Mouse (Mus musculus): ENCODE measurements around the gene Rbms1. TPM values are rescaled to one million over a fixed set of nuclear protein-coding genes. Genes with fewer than 3 reads are reported as not detected.
A peak's percentile ranks its signal among the peaks of the same experiment; 100 is the strongest.

Gene Rbms1
- polyA plus RNA-seq, 1 experiment: 252 TPM

DNA sequence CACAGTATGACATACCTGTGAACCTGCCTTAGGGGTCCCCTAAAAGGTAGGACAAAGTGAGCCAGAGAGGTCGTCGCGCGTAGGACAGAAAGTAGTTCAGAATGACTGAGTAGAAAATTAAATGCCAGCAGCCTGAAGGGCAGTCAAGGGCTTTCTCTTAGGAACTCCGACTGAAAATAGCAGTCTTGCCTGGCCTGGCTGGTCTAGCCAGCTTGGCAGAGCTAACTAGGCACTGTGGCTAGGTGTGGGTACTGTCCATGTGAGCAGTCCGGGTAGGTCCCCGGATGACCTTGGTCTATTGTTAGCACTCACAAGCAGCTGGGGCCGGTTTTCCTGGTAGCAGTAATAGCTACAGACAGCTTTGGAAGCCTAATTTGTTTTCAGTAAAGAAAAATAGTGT is 242.8 kb downstream of the Rbms1 start:
- 57% methylated on average over 8 of the region's 8 CpGs for WGBS
- peaks cover 2% of the 10 kb centered on the region; the same call in 1 of the 2 replicates for H3K4me1 ChIP-seq (ENCODE audit: control insufficient read depth, insufficient read depth, low read length)
- H3K4me3 ChIP-seq (replicated peaks; ENCODE audit: extremely low read depth, low read depth, low read length): no peak overlapping the region
- TF ChIP-seq POLR2A (IDR thresholded peaks at IDR 0.05; ENCODE audit: borderline replicate concordance, extremely low read depth, low read depth, low read length): no peak
- no peak for TF ChIP-seq CTCF (IDR thresholded peaks at IDR 0.05; ENCODE audit: insufficient read depth, low read length)
- DNase-seq: peak; percentile 48

DNA sequence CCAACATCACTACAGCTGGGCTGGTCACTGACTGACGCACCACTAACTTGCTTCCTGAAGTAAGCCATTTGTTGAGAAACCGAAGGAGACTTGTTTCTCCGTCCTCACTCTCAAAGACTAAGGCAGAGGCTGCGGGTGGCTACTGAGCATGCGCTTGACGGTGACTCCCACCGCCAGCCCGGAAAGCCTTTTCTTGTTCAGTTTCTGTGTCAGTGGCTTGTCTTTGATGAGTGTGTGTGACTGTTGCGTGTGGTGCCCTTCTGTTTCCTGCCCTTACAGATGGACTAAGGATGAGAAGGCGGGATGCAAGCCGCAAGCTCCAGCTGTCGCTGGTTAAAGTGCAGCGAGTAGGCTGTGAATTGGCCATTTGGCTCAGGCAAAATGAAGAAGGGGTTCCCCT is 245.6 kb downstream of the Rbms1 start:
- H3K4me3 ChIP-seq (replicated peaks; ENCODE audit: extremely low read depth, low read depth, low read length): no peak overlapping the region
- WGBS: 50% methylated on average over 13 of the region's 13 CpGs
- H3K4me1 ChIP-seq (ENCODE audit: control insufficient read depth, insufficient read depth, low read length): peaks cover 5% of the 10 kb centered on the region
- TF ChIP-seq CTCF (IDR thresholded peaks at IDR 0.05; ENCODE audit: insufficient read depth, low read length) (no peak), POLR2A (IDR thresholded peaks at IDR 0.05; ENCODE audit: borderline replicate concordance, extremely low read depth, low read depth, low read length) (no peak)
- DNase-seq: peak; percentile 12

DNA sequence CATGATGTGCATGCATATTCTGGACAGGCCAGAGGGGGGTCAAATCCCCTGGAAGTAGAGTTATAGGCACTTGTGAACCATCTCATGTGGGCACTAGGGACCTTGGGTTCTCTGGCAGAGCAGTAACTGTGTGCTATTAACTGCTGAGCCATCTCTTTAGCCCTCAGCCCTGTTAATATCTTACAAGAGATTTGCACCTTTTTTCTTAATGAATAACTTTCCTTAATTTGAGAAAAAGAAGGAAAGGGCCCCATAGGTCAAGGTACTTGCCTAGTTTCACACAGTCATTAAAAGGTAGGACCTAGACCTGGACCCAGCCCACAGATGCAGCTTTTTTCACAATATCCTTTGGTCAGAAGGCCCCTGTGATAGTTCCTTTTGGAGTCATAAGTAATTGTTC is 246.4 kb downstream of the Rbms1 start:
- DNase-seq: no peak
- no peak for TF ChIP-seq POLR2A (IDR thresholded peaks at IDR 0.05; ENCODE audit: borderline replicate concordance, extremely low read depth, low read depth, low read length)
- no peak for TF ChIP-seq CTCF (IDR thresholded peaks at IDR 0.05; ENCODE audit: insufficient read depth, low read length)
- H3K4me3 ChIP-seq (replicated peaks; ENCODE audit: extremely low read depth, low read depth, low read length): no peak overlapping the region
- peaks cover 9% of the 10 kb centered on the region for H3K4me1 ChIP-seq (ENCODE audit: control insufficient read depth, insufficient read depth, low read length)

DNA sequence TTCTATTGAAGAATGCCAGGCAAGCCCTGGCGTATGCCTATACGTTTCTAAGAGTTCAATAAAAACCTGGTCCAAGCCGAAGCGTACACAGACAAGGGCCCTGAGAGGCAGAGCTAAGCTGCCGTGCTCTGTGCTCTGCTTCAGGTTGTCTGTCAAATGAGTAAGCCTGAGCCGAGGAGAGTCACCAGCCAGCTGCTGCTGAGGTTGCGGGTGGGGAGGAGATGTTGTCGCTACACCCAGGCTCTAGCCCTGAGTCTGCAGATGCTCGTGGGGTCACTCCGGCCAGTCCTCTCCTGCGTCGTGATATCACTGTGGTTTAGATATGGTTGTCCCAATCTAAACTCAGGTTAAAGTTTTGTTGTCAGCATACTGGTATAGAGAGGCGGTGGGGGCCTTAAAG is 247.2 kb downstream of the Rbms1 start:
- Histone ChIP-seq H3K4me3 (replicated peaks; ENCODE audit: extremely low read depth, low read depth, low read length) (no peak overlapping the region), H3K4me1 (ENCODE audit: control insufficient read depth, insufficient read depth, low read length) (peaks cover 14% of the 10 kb centered on the region)
- TF ChIP-seq CTCF (IDR thresholded peaks at IDR 0.05; ENCODE audit: insufficient read depth, low read length) (no peak), POLR2A (IDR thresholded peaks at IDR 0.05; ENCODE audit: borderline replicate concordance, extremely low read depth, low read depth, low read length) (no peak)
- DNase-seq: no peak
- 86% methylated on average over 13 of the region's 13 CpGs for whole genome bisulfite sequencing

DNA sequence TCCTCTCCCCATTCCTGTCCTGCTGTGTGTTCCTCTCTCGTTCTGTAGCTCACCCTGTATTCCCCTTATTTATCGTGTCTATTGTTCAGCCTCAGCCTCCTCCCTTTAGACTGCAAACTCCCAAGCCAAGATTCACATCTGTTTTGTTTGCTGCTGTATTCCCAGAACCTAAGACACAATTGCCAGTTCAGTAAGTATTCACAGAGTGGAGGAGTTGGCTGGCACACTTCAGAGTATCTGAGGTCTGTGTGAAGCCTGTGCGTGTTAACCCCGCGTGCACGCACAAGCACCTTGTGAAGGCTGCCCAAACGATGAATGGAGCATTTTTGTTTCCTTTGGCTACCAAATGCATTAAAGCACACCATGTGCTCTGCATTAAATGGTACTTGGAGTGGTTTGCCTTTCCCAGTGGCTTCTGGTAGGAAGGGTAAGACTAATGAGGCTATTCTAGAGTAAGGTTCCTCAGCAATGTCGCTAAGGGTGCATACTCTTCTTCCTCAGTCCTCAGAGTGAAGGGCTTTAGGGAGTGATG is 248.0 kb downstream of the Rbms1 start:
- TF ChIP-seq POLR2A (IDR thresholded peaks at IDR 0.05; ENCODE audit: borderline replicate concordance, extremely low read depth, low read depth, low read length): no peak
- no peak for TF ChIP-seq CTCF (IDR thresholded peaks at IDR 0.05; ENCODE audit: insufficient read depth, low read length)
- DNase-seq: peak; percentile 1
- no peak overlapping the region for H3K4me3 ChIP-seq (replicated peaks; ENCODE audit: extremely low read depth, low read depth, low read length)
- H3K4me1 ChIP-seq (ENCODE audit: control insufficient read depth, insufficient read depth, low read length): peaks cover 13% of the 10 kb centered on the region
- WGBS: 53% methylated on average over 8 of the region's 8 CpGs

DNA sequence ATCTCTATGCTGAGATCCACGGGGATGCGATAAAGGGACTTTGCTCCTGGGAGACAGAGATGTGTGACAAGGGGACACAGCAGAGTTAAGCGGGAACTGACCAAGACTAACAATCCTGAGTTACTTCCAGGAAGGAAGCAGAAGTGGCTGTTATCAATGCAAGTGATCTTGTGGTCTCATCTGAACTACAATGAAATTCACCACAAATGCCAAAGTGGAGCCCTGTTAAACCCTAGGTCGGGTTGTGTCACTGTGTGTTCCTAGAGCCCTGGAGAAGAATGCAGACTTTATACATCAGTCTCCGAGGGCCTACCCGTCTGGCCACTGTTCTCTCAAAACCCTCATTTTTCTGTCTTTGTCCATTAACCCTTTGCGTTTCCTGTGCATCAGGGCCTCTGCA is 248.5 kb downstream of the Rbms1 start:
- Histone ChIP-seq H3K4me3 (replicated peaks; ENCODE audit: extremely low read depth, low read depth, low read length) (no peak overlapping the region), H3K4me1 (ENCODE audit: control insufficient read depth, insufficient read depth, low read length) (peaks cover 13% of the 10 kb centered on the region)

DNA sequence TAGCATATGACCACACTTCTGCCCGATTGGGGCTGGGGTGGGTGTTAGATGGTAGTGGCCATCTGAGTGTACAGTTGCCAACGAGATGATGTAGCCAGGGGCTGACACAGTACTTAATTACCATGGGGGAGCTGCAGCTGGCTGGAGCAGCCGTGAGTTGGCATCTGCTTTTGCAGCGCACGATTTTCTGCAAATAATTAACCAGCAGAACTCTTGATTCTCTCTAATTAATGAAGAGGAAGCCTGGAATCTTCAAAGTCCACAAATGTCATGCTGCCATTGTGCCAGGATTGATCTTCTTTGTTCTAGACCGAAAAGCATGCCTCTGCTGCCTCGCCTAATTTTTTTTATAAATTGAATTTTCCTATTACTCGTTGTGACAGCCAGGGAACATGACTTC is 249.1 kb downstream of the Rbms1 start:
- WGBS: 47% methylated on average over 8 of the region's 8 CpGs
- no peak for TF ChIP-seq CTCF (IDR thresholded peaks at IDR 0.05; ENCODE audit: insufficient read depth, low read length)
- no peak for TF ChIP-seq POLR2A (IDR thresholded peaks at IDR 0.05; ENCODE audit: borderline replicate concordance, extremely low read depth, low read depth, low read length)
- no peak for DNase-seq
- Histone ChIP-seq H3K4me1 (ENCODE audit: control insufficient read depth, insufficient read depth, low read length) (peaks cover 13% of the 10 kb centered on the region), H3K4me3 (replicated peaks; ENCODE audit: extremely low read depth, low read depth, low read length) (no peak overlapping the region)

More for the DNA sequence above, 248.5 kb downstream of the Rbms1 start:
- TF ChIP-seq POLR2A (IDR thresholded peaks at IDR 0.05; ENCODE audit: borderline replicate concordance, extremely low read depth, low read depth, low read length) (no peak), CTCF (IDR thresholded peaks at IDR 0.05; ENCODE audit: insufficient read depth, low read length) (no peak)
- 66% methylated on average over 7 of the region's 7 CpGs for WGBS
- DNase-seq: no peak

DNA sequence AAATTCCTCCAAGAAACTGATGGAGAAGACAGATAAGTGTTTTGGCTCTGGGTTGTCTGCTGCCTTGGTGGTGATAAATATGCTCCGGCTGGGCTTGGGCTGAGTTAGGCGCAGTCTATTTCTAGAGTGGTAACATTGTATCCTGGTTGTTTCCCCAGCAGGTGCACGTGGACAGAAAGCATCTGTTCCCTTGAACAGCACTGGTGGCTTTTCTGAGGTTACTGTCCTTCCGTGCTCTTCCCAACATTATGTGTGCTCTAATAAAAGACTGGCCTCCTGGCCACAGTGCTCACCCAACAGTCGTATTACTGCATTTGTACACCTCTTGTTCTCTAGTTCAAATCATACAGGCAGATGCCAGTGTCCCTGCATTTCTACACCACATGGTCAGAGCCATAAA is 250.1 kb downstream of the Rbms1 start:
- 78% methylated on average over 5 of the region's 5 CpGs for WGBS
- Histone ChIP-seq H3K4me1 (ENCODE audit: control insufficient read depth, insufficient read depth, low read length) (peaks cover 13% of the 10 kb centered on the region), H3K4me3 (replicated peaks; ENCODE audit: extremely low read depth, low read depth, low read length) (no peak overlapping the region)
- no peak for DNase-seq
- TF ChIP-seq CTCF (IDR thresholded peaks at IDR 0.05; ENCODE audit: insufficient read depth, low read length): no peak
- no peak for TF ChIP-seq POLR2A (IDR thresholded peaks at IDR 0.05; ENCODE audit: borderline replicate concordance, extremely low read depth, low read depth, low read length)

DNA sequence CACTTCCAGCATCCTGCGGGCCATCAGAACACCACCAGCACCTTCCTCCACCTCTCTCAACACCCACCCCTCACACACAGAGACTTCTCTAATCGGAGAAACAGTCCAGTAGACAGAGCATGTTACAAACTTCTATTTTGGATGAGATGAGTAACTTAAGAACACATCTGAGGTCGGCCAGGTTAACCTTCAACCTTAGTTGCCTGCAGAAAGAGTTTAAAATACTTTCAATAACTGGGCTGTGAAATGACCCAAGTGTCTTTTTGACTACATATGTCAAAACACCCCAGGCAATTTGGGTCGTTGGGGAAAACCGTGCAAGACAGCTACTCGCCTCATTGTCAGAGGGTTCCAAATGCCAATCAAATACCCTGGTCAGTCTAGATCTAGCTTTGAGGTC is 250.5 kb downstream of the Rbms1 start:
- DNase-seq: no peak
- Histone ChIP-seq H3K4me3 (replicated peaks; ENCODE audit: extremely low read depth, low read depth, low read length) (no peak overlapping the region), H3K4me1 (ENCODE audit: control insufficient read depth, insufficient read depth, low read length) (peaks cover 13% of the 10 kb centered on the region)
- no peak for TF ChIP-seq CTCF (IDR thresholded peaks at IDR 0.05; ENCODE audit: insufficient read depth, low read length)
- TF ChIP-seq POLR2A (IDR thresholded peaks at IDR 0.05; ENCODE audit: borderline replicate concordance, extremely low read depth, low read depth, low read length): no peak
- WGBS: 67% methylated on average over 6 of the region's 6 CpGs

DNA sequence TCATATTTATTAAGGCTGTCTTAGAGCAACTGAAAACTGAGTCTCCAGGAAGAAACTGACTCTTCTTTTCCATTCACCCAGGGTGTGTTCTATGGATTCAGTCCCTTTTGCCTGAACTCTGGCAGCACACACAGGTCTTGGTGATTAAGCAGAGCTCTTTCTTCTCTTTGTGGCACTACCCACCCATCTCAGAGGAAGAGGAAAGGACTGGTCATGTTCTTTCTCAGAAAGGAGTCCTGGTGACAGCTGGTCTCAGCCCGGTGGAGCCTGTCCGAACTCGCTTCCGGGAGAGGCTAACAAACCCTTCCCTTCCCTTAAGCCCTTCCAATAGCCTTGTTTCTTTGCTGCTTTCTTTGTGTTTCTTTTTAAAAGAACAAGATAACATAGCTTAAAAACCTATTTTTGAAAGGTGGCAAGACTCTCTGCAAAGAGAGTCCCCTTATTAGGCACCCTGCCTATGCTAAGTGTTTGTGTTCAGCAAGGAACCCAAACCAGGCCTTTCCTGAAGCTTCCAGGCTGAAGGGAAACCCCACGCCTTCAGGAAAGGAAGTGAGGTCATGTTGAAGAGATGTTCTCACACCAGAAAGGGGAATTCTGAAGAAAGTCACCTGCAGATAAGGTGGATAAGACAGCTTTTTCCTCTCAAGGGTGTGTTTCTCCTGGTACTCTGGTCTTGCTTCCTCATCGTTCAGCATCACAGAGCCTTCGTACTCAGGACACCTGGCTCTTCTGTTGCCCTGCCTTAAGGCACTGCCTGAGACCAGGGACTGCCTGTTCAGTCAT is 251.7 kb downstream of the Rbms1 start:
- peaks cover 16% of the 10 kb centered on the region for H3K4me1 ChIP-seq (ENCODE audit: control insufficient read depth, insufficient read depth, low read length)
- no peak for DNase-seq
- TF ChIP-seq CTCF (IDR thresholded peaks at IDR 0.05; ENCODE audit: insufficient read depth, low read length): no peak
- TF ChIP-seq POLR2A (IDR thresholded peaks at IDR 0.05; ENCODE audit: borderline replicate concordance, extremely low read depth, low read depth, low read length): no peak
- 70% methylated on average over 7 of the region's 7 CpGs for WGBS
- no peak overlapping the region for H3K4me3 ChIP-seq (replicated peaks; ENCODE audit: extremely low read depth, low read depth, low read length)
